Mouse (Mus musculus): ENCODE measurements around the gene Adgrl1.

The Adgrl1 gene

GRCm38 (mm10) chr8:83901566-83902485 lies 1.9 kb downstream of the Adgrl1 start:
- in situ Hi-C loops (cut with MboI, MseI) = no loop called here

DNA sequence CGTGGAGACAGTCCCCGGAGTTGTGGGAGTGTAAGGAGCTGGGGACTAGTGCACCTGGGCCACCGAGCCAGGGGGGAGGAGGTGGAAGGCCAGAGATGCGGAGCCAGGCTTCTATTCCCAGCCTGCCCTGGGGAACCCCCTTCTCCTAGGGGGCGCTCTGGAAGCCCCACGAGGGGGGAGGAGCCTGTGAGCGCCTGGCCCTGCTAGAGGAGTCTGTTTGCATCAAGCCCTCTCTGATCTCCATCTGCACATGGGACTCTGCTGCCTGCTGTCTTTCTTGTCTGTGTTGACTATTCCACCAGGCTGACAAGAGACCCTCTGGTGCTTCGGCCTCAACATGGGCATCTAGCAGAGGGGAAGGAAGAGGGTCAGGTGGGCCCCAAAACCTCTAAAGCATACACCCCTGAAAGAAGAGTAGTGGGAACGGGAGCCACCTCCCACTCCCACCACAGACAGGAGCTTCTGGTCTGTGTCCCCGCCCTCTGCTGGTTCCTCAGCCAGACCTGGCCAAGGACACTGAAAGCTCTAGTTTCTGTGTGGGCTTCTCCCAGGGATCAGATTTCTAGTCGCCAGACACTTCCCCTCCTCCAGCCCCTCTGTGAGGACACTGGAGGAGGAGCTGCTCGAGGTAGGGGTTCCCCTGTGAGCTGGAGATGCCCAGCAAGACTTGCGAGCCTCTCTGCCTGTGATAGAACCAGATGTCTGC lies 3.2 kb downstream of the Adgrl1 start:
- in situ Hi-C loops (cut with MboI, MseI) = no loop called here

GRCm38 (mm10) chr8:83908583-83908982 lies 8.7 kb downstream of the Adgrl1 start:
- in situ Hi-C loops (cut with MboI, MseI) = no loop called here

GRCm38 (mm10) chr8:83909311-83909710 lies 9.4 kb downstream of the Adgrl1 start:
- in situ Hi-C loops (cut with MboI, MseI) = no loop called here

DNA sequence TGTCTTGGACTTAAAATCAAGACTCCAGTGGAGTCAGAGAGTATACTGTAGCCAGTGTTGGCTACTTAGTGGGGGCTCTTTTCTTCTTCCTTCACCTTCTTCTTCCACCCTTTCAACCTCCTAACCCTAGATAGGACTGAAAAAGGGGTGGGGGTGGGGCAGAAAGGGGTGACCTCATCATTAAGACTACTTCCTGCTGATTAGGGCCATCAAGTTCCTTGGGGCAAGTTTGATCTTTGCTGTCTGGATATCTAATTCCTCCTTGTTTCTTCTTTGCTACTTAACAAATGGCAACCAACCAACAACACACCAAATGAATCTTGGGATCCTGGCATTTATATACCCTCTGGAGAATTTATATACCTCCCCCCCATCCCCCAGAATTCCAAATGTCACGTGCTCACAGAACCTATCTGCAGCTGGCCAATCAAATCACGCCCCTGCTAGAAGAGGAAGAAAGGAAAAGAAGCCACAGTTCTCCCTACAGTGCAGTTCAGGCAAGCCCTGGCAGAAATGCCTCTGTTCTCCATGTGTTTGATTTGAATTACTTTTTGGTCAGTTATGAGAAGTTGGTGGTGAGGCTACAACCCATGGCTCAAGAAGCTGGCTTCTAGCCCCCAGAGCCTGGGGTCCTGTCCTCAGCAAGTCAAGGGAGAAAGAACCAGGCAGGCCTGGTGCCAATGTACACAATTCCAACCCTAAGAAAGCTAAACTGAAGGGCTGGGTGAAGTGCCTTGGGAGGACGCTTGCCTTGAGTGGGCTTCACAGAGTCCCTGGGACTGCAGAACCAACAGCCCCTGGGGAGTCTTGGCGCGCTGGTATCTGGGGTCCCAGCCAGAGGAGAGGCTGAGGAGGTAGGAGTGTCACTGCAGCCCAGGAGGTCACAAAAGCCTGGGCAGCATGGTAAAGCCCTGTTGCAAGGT lies 12.2 kb downstream of the Adgrl1 start:
- in situ Hi-C loops (cut with MboI, MseI) = no loop called here

- in situ Hi-C loops (cut with MboI, MseI) = no loop called here
Measured at GRCm38 (mm10) chr8:83914232-83914631, 14.3 kb downstream of the Adgrl1 start.

DNA sequence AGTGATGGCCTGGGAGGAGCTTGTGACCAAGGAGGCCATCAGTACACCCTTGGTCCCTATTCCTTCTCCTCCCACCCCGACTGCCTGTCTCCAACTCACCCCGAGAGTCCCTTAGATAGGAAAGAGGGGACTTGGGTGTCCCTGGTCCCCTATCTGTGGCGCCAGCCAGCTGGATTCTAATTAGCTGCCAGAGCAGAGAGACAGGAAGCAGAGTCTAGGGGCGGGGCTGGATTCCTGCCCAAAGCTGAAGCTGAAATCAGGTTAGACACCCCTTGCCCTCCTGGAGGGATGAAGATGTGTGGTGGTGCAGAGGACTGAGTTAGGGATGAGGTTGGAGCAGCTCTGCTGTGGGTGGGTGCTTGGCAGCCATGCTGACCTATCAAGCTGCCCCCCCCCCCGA lies 15.0 kb downstream of the Adgrl1 start:
- in situ Hi-C loops (cut with MboI, MseI) = no loop called here

- in situ Hi-C loops (cut with MboI, MseI) = no loop called here
Measured at GRCm38 (mm10) chr8:83916015-83916414, 16.1 kb downstream of the Adgrl1 start.

DNA sequence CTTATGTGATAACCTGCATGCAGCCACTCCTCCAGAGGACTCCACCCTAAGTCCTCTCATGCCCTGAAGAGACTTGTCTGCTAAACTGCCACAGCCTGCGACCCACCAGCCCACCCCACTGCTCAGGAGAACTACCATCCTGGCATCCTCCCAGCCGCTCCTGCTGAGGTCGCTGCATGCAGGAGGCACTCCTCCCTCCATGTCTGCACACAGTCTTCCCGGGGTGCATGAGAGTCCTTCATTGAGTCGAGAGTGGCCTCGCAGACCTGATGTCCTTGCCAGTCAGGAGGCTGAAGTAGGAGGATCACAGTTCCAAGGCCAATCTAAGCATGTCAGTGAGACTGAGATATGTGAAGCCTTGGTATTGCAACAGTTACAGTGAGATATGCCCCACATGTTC lies 17.7 kb downstream of the Adgrl1 start:
- in situ Hi-C loops (cut with MboI, MseI) = no loop called here

DNA sequence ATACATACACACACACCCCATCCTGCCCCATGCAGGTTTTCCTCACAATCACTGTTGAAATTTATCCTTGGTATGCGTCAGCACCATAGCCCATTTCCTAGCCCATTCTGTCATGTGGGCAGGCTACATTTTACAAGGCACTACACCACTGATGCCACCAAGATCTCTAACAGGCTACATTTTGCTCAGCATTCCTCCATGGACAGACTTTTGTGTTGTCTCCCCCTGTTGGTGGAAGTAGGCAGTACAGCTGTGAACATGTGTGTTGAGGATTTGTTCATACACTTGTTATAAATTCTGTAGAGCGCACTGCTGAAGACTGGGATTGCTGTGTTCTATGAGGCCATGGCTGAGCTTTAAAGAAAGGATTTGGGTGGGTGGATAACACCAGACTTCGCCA lies 21.7 kb downstream of the Adgrl1 start:
- in situ Hi-C loops (cut with MboI, MseI) = no loop called here

- in situ Hi-C loops (cut with MboI, MseI) = no loop called here
Measured at GRCm38 (mm10) chr8:83922727-83923126, 22.8 kb downstream of the Adgrl1 start.

DNA sequence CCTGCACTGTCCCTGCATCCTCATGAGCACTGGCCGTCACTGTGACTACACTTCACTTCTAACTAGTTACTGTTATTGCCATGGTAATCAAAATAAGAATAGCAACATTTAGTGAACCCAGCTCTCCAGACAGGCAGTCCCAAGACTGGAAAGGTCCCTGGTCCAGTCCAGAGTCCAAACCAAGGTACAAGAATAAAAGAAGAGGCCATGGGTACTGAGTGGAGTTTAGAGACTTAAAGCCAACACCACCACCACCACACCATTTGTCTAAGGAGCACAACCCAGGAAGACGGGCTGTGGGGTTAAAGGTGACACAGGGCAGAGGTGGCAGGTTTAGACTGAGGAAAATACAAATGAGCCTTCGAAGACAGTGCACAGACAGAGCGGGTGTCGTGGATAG lies 24.7 kb downstream of the Adgrl1 start:
- in situ Hi-C loops (cut with MboI, MseI) = no loop called here

- in situ Hi-C loops (cut with MboI, MseI) = no loop called here
Measured at GRCm38 (mm10) chr8:83926266-83926665, 26.4 kb downstream of the Adgrl1 start.

GRCm38 (mm10) chr8:83934222-83934621 lies 34.3 kb downstream of the Adgrl1 start:
- in situ Hi-C loops (cut with MboI, MseI) = no loop called here

GRCm38 (mm10) chr8:83934994-83935393 lies 35.1 kb downstream of the Adgrl1 start:
- in situ Hi-C loops (cut with MboI, MseI) = no loop called here

DNA sequence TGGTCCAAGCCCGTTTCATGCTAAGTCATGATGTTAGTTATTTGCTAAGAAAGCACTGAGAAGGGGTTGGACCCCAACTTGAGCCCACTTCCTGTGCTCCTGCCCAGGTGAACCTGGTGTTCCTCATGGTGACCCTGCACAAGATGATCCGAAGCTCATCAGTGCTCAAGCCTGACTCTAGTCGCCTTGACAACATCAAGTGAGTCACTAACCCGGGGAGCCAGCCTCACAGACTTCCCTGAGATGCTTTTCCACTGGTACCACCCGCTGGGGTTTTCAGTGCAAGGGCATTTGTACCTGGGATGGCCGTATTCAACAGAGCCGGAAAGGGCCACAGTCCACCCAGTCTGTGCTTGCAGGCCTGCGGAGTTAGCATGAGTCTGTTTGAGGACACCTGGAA lies 35.5 kb downstream of the Adgrl1 start:
- in situ Hi-C loops (cut with MboI, MseI) = no loop called here

DNA sequence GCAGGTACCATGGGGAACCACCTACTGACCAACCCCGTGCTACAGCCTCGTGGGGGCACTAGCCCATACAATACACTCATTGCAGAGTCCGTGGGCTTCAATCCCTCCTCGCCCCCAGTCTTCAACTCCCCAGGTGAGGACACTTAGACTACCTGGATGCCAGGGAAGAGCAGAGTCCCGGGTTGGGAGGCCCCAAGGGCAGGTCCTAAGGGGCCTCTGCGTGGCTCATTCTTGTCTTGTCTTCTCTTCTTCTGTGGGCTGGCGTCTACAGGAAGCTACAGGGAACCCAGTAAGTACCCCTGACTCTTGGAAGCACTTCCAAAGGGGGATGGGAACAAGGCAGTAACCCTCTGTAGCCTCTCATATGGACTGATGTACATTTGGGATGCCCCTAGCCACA lies 37.7 kb downstream of the Adgrl1 start:
- in situ Hi-C loops (cut with MboI, MseI) = no loop called here

GRCm38 (mm10) chr8:83938330-83938729 lies 38.4 kb downstream of the Adgrl1 start:
- in situ Hi-C loops (cut with MboI, MseI) = no loop called here

GRCm38 (mm10) chr8:83941066-83941677 lies 41.3 kb downstream of the Adgrl1 start:
- in situ Hi-C loops (cut with MboI, MseI) = no loop called here

DNA sequence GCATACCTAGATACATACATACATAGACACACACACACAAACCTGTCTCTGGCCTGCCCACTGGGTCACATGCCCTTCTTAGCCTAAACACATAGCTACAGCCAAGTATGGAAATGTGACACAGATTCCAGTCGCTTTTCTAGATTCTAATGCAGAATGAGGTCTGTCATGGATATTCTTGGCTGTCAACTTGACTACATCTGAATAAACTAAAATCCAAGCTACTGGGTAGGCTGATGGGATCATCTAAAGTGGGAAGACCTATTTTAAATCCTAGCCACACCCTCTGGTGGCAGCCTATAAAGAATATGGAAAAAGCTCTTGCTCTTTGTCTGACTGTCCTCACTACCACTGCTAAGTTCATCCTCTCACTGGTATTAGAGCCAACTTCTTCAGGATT lies 42.5 kb downstream of the Adgrl1 start:
- in situ Hi-C loops (cut with MboI, MseI) = no loop called here

GRCm38 (mm10) chr8:83945540-83945939 lies 45.6 kb downstream of the Adgrl1 start:
- in situ Hi-C loops (cut with MboI, MseI) = no loop called here

Data from T-helper 1 cell (primary cell).